Mouse (Mus musculus): ENCODE data around the gene Slc9a3.

DNA sequence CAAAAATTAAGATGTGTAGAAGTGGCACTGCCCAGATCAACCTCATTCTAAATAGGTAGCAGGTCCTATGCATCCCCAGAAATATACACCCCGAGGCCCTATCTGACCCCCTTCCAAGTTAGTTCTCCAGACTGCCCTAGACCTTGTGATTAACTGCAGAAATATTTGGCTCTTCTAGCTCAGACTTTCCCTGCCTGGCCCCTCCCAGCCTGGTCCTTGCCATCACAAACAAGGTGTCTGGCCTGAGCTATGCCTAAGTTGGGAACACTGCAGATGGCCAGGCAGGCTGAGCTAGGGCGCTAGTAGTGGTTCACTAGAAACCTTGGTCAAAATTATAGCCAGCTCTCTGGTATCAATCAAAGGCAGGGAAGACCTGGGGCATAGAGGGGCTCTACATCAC lies 46.2 kb downstream of the Slc9a3 start:
- no peak for TF ChIP-seq CTCF (IDR thresholded peaks at IDR 0.05; ENCODE audit: insufficient read depth, low read length)
- no peak for TF ChIP-seq POLR2A (IDR thresholded peaks at IDR 0.05; ENCODE audit: borderline replicate concordance, extremely low read depth, low read depth, low read length)
